Mouse (Mus musculus) layer of hippocampus, adult 9-11 months (tissue): Measurements from ENCODE around the gene Smok2a.
A peak's percentile ranks its signal among the peaks of the same experiment; 100 is the strongest.
"Not testable (repeated sequence)": the region's sequence is repeated elsewhere in the genome, so short reads cannot be mapped to it uniquely, and the experiment has no call there.

Experiments used
- DNase-seq: peaks from one replicate; pipeline ENCODE4 v3.0.0; 2022

Gene Smok2a

GRCm38 (mm10) chr17:13220888-13221287 is at the start of gene Smok2a:
Smok2a (plus strand) TSS chr17:13221188.
- DNase-seq, result no peak

DNA sequence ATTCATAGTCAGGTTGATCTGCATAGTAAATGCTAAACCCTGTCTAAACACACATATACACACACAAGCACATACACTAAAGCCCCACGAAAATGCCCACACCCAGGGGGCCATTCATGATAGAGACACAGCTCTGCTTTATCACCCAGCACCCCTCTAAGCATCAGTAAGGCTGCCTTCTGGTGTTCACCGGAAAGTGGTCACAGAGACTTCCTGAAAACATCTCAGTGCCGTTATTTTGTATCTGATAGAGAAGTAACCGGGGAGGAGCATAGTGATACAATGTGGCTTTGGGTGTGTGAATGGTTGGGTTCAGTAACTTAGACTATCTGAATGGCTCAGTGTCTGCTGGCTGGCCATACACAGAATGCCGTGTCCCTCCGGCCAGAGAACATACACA is 47.4 kb upstream of the Smok2a start:
- not testable (repeated sequence) for DNase-seq

DNA sequence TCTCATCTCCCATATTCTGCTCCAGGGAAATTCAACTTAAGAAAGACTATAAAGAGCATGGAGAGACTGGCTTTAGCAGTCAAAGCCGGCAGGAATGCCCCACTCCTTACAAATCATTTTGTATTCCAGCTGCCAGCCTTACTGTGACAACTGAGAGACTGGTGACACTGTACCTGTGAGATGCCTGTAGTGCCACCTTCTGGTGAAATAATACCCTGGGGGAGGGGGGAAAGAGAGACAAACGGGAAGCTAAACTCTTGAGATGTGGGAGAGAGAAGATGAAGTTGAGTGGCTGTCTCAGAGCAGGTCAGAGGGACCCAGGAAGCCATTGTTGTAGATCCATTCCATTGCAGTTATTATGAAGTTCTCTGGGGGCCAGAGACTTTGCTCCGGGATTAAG is 47.0 kb upstream of the Smok2a start:
- not testable (repeated sequence) for DNase-seq

DNA sequence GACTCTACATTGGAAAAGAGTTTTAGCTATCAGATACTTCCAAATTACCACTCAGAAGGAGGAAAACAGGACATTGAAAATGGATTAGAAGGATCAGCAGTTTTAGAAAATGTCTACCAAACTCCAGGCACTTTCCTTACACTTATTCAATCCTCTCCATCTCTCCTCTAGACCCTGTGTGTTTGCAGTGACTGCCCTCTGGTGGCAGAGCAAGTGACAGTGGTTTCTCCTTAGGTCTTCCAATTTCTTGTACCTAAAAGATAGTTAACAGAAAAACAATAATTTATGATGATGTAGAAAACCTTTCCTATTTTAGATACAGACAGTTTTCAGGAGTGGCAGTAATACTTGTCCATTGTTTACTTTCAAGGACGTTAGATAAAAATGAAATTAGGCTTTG is 45.4 kb upstream of the Smok2a start:
- DNase-seq, result not testable (repeated sequence)

DNA sequence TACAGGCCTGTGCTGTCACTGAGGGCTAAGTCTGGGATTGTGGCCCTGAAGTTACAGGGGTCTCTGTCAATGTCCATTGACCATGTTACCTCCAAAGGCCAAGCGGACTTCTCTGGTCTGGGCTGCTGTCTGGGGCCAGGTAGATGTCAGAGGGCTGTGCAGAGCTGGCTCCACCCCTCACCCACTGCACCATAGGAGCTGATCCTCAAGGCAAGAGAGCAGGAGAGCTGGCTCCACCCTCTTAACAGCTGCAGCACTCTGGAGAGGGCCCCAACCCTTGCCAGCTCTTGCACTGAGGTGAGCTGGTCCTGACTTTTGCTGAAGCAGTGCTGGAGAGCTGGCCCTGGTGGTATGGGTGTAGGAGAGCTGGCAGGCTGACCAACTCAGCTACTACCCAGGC is 43.2 kb upstream of the Smok2a start:
- not testable (repeated sequence) for DNase-seq

DNA sequence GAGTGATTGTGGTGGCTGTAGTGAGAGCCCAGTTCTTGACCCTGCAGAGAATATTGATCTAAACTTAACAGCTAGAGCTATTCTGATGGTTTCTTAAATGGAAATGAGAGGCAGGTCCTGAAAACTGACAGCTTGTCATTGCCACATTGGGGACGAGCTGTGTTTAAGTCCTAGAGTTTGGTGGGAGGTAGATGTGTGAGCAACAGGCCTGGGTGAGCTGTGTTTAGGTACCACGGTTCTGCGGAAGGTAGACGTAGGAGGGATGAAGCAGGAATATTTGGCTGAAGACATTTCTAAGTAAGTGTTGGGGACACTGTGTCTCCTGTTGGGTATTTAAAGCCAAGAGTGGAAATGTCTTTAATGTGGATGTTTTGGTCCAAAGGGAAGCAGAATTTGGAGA is 42.0 kb upstream of the Smok2a start:
- not testable (repeated sequence) for DNase-seq

- DNase-seq, result not testable (repeated sequence)
These were observed 40.5 kb upstream of the Smok2a start for GRCm38 (mm10) chr17:13180491-13180890.

DNA sequence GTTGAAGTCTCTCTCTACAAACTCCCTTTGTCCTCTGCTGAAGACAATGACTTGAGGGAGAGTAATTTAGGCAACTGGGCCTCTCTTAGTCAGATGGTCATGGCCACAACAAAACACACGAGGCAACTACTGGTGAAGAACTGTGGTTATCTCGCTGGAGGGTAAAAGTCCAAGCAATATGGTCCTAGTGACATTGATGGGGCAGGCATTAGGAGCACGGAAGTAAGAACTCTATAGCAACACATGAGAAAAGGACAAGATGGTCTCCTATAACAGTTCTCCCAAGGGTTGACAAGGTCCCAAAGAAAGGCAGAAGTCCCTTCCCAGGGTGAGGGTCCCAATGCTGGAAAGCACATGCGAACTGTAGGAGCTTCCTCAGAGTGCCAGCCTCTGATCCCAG is 38.3 kb upstream of the Smok2a start:
- not testable (repeated sequence) for DNase-seq

GRCm38 (mm10) chr17:13184514-13184913 is 36.5 kb upstream of the Smok2a start:
- DNase-seq, result peak; percentile 78

GRCm38 (mm10) chr17:13186541-13186940 is 34.4 kb upstream of the Smok2a start:
- DNase-seq, result not testable (repeated sequence)

DNA sequence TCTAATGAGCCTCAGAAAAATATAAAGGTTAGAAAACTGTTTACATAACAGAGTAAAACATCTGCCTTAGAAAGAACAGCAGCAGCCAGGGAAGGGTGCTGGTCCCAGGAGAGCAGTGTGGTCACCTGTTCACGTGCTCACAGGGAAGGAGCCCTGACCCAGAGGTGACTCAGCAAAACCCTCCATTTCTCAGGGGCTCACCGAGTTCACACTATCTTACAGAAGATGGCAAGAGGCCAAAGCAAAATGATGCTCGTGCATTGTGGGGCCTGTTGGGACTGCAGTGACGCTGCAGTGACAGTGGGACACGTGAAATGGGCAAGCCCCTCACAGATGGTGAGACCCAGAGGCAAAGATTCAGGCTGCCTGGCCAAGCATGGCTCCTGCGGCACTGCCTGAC is 33.4 kb upstream of the Smok2a start:
- not testable (repeated sequence) for DNase-seq

DNA sequence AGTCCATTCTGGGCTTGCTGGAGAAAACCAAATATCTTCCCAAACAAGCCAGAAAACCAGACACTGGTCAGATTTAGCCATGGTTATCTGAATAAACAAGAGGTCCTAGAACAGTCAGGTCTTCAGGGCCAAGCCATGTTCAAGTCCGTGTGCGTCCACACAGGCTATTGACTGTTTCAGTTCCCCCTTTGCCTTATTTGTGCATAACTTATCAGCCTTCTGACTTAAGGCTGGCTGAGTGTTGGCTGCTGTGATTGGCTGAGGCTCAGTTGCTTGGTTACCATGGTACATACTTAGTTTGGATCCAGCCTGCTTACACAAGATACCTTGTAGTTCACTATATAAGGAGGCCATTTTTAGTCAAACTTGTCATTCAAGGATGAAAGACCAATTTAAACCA is 32.1 kb upstream of the Smok2a start:
- not testable (repeated sequence) for DNase-seq

DNA sequence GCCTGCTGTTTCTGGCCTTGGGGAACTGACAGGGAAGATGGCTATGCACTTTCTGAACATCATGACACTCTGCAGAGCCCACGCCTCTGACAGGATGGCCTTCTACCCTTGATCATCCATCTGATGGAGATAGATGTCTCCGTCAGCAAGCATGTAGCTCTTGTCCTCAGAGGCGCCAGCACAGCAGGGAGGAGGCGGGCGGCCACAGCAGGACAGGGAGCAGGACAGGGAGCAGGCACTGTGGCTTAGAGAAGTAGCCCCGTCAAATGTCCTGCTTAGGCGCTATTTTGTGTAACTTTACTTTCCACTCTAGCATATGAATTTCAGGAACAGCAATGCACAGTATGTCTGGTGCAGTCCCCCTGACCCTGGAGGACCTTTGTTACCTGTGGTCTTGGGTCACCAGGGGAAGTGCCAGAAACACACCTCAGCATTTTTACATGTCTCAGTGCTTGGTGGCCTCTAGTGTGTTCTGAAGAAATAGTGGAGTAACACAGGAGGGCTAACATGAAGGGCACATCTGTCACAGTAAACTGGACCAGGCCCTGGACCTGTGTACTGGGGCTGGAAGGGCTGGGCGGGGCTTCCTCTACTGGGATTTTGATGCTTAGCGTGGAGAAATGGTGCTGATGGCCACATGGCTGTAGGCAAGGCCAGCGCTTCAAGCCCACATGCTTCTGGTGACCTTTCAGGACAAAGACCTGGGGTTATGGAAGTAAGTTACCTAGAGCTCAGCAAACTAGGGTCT is 30.0 kb upstream of the Smok2a start:
- not testable (repeated sequence) for DNase-seq

- DNase-seq, result not testable (repeated sequence)
These were observed 24.5 kb upstream of the Smok2a start for GRCm38 (mm10) chr17:13196486-13196885.

DNA sequence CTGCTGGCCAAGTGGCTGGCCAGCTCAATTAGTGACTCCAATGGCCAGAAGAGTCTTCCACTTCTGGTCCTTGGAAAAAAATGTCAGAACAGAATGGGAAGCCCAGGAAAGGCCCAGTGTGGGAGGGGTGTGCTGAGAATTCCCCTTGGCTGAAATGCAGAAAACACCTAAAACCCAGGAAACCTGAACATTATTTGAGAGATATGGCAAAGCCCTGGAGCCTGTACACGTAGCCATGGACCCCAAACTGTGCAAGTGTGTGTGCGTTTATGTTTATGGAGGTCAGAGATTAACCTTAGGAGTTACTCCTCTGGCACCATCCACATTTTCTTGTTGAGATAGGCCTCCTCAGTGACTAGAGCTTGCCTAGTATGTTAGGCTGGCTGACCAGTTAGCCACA is 22.2 kb upstream of the Smok2a start:
- DNase-seq, result not testable (repeated sequence)

DNA sequence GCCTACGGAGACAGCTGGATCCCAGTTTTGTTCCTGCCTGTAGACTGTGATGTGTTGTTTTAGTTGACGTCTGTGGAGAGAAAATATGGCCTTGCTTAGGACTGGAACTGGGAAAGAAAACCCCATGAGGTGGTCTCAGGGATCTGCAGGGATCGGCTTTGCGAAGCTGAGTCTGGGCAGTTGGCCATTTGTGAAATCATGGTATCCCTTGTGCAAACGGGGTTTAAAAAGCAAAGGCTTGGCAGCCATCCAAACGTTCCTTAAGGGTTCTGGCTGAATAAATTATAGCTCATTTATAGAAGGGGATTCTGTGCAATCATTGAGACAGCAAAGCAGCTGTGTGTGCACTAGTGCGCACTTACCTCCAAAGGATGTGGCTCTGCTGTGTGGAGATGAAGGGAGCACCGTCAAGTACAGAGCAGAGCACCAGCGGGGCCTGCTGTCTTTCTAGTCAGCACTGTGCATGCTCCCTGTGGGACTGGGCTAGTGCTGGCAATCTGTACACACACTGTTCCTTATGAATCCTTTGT is 21.0 kb upstream of the Smok2a start:
- DNase-seq, result not testable (repeated sequence)

DNA sequence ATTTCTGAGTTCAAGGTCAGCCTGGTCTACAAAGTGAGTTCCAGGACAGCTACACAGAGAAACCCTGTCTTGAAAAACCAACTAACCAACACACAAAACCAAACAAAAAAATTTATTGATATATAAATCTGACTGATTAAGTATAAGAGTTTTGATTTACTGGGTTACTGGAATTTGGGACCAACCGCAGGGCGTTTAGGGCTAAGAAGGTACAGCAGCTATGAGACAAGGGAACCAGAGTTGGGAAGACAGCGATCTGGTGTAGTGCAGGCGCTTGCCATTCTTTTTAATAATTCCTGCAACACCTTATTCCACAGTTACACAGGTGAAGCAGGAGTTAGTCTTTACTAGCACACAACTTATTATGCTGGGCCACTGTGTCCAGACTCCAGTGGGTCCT is 19.4 kb upstream of the Smok2a start:
- DNase-seq, result not testable (repeated sequence)

DNA sequence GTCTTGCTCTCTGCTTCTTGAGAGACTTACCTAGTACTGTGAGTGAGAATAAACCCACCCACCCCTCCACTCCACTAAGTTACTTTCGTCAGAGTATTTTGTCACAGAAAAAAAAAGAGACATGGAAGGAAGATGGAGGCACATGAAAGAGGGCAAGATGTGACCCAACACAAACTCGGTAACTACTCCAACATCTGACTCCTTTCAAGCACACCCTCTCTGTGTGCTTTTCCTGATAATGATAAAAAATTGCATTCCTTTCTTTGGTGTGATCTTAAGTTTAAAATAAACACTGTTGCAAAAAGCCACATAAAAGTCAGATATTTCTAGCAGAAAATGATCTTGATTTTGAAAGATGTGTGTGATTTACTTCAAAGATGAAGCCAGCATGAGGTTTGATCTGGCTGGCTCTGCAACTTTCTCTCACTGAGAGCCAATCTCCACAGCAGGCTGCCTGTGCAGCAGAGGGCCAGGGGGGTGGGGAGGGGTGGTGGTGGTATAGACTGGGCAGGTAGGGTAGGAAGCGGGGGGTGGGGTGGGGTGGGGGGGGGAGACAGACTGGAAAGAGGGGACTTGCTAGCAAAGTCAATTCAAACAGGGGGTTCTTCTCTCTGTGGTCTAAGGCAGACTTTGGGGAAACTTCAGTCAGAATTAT is 18.4 kb upstream of the Smok2a start:
- not testable (repeated sequence) for DNase-seq

GRCm38 (mm10) chr17:13205247-13205646 is 15.7 kb upstream of the Smok2a start:
- not testable (repeated sequence) for DNase-seq

DNA sequence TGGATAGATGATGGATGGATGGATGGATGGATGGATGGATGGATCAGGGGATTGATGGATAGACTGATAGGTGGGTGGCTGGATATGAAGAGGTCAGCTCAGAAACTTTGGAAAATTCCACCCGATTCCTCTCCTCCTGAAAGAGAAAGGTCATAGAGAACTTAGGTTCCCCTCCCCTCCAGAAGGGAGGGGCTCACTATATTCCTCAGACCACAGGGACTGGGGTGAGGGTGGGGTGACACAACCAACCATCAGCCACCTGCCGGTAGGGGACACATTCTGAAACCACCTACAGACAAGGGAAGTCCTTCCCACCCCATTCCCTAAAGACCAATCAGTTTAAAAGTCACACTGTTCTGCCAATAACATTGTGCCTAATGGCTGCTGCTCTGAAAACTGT is 14.5 kb upstream of the Smok2a start:
- DNase-seq, result no peak

DNA sequence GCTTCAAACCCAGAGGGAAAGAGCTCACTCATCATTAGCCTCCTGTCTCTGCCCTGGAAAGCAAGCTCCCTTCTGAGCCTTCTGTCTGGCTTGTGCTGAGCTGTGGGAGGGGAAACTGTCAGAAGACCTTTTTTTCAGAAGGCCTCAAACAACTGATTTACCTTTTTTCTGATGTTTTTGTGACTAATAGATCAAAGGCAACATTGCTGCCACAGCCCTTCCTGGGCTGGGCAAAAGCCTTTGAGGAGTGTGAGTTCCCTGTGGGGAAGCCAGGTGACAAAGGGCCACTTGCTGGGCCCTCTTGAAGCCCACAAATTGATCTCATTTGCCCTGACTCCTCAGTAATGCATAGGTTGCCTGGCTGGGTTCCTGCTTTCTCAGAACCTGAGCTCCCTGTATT is 12.5 kb upstream of the Smok2a start:
- DNase-seq, result not testable (repeated sequence)

DNA sequence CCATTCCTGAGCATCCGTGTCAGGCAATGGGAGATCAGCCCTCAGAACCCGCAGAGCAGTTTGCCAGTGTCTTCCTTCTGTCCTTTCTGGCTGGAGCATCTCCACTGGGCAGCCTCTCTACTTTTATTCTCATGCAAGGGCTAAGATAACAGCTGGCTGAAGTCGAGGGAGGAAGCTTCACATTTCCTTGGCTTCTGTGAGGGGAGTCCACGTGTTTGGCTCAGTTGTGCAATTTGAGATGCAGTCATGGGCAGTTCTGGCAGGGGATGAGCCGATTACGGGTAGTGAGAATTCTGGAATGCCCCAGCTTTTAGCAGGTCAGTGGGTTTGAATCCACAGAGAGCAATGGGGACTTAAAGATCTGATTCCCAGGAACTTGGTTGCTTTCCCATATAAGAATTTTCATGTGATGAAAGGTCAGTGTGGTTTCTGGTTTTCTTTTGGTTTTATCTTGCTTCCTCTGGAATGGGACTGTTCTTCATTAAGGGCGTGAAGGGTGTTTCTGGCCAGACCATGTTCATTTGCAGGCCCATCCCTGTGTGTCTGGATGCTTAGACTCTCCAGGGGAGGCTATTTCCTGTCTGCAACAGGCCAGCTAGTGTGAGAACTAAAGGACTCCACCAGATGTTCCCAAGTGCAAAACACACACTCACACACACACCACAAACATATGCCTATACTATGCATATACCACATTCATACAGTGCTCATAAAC is 8.7 kb upstream of the Smok2a start:
- DNase-seq, result no peak

- no peak for DNase-seq
These were observed 6.8 kb upstream of the Smok2a start for GRCm38 (mm10) chr17:13214169-13214568.
